Mouse (Mus musculus) WW6 (cell line): ENCODE results near the gene B3gnt4.

Source experiments
- DNase-seq: peaks from one replicate; pipeline ENCODE4 v3.0.0-alpha.2; 2013; ENCODE audit warnings: low read depth, low spot score

Gene B3gnt4

DNA sequence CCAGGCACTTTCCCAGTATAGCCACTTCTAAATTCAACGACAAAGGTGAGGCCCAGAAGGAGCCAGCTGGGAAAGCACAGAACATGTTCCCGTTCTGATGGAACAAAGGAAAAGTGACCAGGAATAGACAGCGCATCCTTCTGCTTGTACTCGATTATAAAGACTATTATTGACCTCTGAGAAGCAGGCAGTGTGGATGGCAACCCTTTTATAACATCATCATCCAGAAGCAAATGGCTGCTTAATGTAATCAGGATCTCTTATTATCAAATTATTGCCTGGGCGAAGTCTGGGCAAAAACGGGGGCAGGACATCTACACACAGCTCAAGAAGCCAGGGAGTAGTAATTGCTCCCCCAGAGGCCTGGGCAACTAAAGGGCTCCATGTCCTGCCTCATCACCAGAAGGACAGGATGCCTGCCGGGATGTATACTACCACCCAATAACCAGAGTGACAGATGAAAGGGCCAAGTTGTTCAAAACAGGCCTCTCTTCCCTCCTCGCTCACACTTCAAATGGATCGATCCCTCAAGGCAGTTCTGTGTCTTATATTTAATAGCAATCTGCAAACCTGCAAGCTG lies 15.7 kb downstream of the B3gnt4 start:
- DNase-seq: no peak

DNA sequence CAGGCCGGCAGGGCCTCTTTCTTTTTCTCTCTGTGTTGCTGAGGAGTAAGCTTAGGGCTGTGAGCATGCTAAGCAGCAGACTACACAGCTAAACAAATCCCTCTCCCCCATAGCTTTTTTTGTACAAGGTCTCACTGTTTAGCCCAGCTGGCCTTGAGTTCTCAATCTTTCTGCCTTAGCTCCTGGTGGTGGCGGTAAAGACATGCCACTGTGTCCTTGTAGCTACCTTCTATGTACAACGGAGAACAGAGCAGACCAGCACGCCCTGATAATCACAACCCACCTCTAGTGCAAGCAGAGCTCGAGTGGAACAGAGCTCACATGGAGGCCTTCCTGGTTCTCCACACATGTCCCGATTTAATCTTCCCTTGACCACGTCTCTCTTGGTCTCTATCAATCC lies 18.4 kb downstream of the B3gnt4 start:
- DNase-seq: no peak

GRCm38 (mm10) chr5:123530056-123530455 lies 19.8 kb downstream of the B3gnt4 start:
- no peak for DNase-seq

DNA sequence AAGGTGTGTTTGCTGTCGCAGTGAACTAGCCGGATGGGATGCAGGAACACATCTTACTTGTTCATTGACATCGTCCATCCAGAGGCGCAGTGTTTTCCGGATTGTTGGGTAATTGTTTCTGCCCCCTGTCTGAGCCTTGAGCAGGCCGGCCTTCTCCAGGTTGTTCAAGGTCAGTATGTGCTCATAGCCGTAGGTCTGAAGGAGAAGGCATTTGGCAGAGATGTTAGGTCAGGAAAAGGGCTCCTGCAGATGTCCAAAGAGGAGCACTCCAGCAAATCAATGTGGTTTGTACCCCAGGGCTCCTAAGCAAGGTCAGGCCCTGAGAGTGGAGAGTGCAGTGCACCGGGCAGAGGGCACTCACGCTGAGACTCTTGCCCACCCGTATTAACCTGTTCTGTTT lies 23.5 kb downstream of the B3gnt4 start:
- no peak for DNase-seq

DNA sequence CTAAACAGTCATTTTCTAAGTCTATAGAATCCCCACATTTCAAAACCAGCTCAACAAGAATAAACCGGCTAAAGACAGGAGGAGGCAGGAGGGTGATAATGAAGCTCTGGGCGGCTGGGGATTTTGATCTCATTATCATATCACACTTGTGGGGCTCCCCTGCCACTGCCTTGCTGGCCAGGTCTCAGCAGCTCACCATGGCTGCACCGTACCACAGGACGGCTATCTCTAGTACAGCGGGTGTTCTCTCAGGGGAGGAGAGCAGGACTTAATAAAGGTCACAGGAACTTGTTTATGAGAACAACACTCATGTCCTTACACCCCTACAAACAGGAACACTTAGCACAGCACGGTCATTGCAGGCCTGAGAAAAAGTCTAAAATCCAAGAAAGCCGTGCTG lies 45.4 kb downstream of the B3gnt4 start:
- DNase-seq: no peak

GRCm38 (mm10) chr5:123556451-123556850 lies 46.2 kb downstream of the B3gnt4 start:
- DNase-seq: no peak

DNA sequence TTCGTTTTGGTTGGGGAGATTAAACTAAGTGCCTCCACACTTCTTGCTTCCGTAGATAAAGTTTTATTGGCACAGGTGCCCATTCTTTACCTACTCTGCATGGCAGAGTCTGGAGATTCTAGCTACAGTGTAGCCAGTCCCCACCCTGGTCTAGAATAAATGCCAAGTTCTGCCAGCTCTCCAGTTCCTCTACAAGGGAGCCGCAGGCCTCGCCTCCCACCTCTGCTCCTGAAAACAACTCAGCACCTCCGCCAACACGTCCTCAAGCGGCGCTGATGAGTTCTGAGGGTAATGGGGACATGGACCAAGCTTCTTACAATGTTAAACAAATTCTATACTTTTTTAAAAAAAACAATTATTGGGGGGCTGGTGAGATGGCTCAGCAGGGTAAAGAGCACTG lies 49.3 kb downstream of the B3gnt4 start:
- DNase-seq: no peak

DNA sequence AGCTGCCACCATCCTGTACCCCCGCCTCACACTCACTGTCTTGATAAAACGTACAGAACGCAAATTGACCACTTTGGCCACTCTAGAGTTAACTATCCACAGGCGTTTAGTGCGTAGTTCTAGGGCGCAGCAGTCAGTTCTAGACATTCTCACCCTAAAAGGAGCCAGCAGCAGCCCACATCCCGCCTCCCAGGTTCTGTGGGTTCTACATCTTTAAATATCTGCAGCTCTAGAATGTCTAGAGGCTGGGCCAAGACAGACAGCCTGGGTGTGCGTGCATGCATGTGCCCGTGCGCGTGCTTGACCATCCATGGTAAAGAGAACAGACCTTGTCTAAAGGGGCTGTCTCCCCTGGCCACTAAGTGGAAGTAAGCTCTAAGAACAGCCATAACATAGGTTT lies 50.9 kb downstream of the B3gnt4 start:
- DNase-seq: no peak
